Mouse (Mus musculus) large intestine, adult 2 months (tissue): ENCODE results near the gene Vmn2r-ps130. TPM values are rescaled to one million over a fixed set of nuclear protein-coding genes. Genes with fewer than 3 reads are reported as not detected.
"Not testable (repeated sequence)": the region's sequence is repeated elsewhere in the genome, so short reads cannot be mapped to it uniquely, and the experiment has no call there.

ENCODE experiments used
- DNase-seq: peaks from one replicate; pipeline ENCODE4 v3.0.0-alpha.2; 2012; ENCODE audit warnings: low read depth, low spot score
- WGBS: fragments of 180-500 bp; shearing (Covaris S2); methylation state at CpG from one replicate; pipeline ENCODE4 v1.1.7; 2018; 5-methylcytosine and 5-hydroxymethylcytosine counted together
- polyA plus RNA-seq: library from polyadenylated mRNA; depleted of rRNA; stranded (reverse); fragments of >200 nt; gene quantifications from 2 replicates; pipeline ENCODE4 v1.2.3, GENCODE M21; 2012; rRNA removed

Gene Vmn2r-ps130
- polyA plus RNA-seq, result not detected in 2 replicates

DNA sequence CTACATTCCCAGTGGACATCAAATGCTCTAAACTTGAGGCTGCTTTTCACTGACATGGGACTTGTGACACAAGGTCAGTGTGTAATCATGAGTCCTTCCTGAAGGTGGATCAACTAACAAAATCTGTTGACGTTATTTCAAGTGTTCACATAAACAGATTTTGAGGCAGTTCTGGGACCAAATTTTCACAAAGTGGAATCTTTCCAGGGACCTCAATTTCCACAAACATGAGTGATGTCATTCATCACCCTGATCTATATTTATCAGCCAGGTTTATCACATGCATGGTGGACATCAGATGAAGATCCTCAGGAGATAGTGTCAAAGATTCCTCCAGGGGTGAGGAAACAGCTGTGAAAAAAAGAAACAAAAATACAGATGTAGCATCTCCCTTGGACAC is at the start of gene Vmn2r-ps130:
Gene Vmn2r-ps130, plus strand, starts transcription at position 301 of the 400 bp plus-strand sequence.
- not testable (repeated sequence) for DNase-seq
- 67% methylated on average over 1 of the region's 1 CpGs for WGBS

Other genes with a start within 250 kb of the Vmn2r-ps130 start
- gene Zfp945, start 194.0 kb upstream of the Vmn2r-ps130 start, polyA plus RNA-seq, result 0.88 and 1.7 TPM in 2 replicates
- gene Vmn2r113, start 118.2 kb upstream of the Vmn2r-ps130 start, polyA plus RNA-seq, result not detected in 2 replicates
- 0.43 and 0.52 TPM in 2 replicates for gene Zfp40, start 132.1 kb downstream of the Vmn2r-ps130 start, polyA plus RNA-seq